Mouse (Mus musculus) left cerebral cortex, adult 2 months (tissue): ENCODE measurements around the gene Wdr76. TPM values are rescaled to one million over a fixed set of nuclear protein-coding genes. Genes with fewer than 3 reads are reported as not detected.
A peak's percentile ranks its signal among the peaks of the same experiment; 100 is the strongest.
"Not testable (repeated sequence)": the region's sequence is repeated elsewhere in the genome, so short reads cannot be mapped to it uniquely, and the experiment has no call there.

Experiments
- DNase-seq, 2 experiments: peaks; one replicate each; pipeline ENCODE4 v3.0.0; 2021 to 2022; ENCODE audit warnings: low spot score in 2 of 2, mixed read lengths in 1 of 2; ENCODE audit errors: extremely low spot score in 1 of 2
- H3K27ac ChIP-seq: fragments of 200-600 bp; 2 replicates; pipeline ENCODE4 v1.8.1; 2022
- H3K4me3 ChIP-seq: fragments of 200-600 bp; 2 replicates; pipeline ENCODE4 v1.8.1; 2022
- CTCF ChIP-seq: fragments of 200-600 bp; IDR thresholded peaks from 2 replicates; pipeline ENCODE4 v1.8.1; 2022; ENCODE audit warnings: antibody characterized with exemption, mild to moderate bottlenecking, moderate library complexity
- intact Hi-C: fragments of 180-260 bp; cut with DNase I; formaldehyde crosslinking; loops from one replicate; pipeline ENCODE4 v1.15.1; 2025
- total RNA-seq, 2 experiments: library from RNA; stranded (reverse); gene quantifications; 2 replicates each; pipeline ENCODE4 v1.2.3; 2021

Wdr76 gene
- total RNA-seq, 2 experiments from 2014 or later, result 4.5 to 5.5 TPM

- intact Hi-C loops, result no loop called here
- no peak for DNase-seq
- Histone ChIP-seq H3K4me3 (peak overlapping the region; percentile 91), H3K27ac (no peak overlapping the region)
- no peak for TF ChIP-seq CTCF
Measured at GRCm38 (mm10) chr2:121507173-121507950, 839 bp downstream of the Wdr76 start.

- DNase-seq, result no peak
- no peak for TF ChIP-seq CTCF
- Histone ChIP-seq H3K27ac (no peak overlapping the region), H3K4me3 (no peak overlapping the region)
- intact Hi-C loops, result no loop called here
Measured at GRCm38 (mm10) chr2:121507951-121508330, 1.4 kb downstream of the Wdr76 start.

- Histone ChIP-seq H3K27ac (0 out of 2 replicates have a peak overlapping the region, but pooled peaks have one; percentile 5), H3K4me3 (peak overlapping the region; percentile 50)
- no peak for TF ChIP-seq CTCF
- peak; percentile 61 to 63 for DNase-seq
- intact Hi-C loops, result no loop called here
Measured at GRCm38 (mm10) chr2:121509584-121509983, 3.1 kb downstream of the Wdr76 start.

- DNase-seq, result no peak
- intact Hi-C loops, result no loop called here
- no peak for TF ChIP-seq CTCF
- no peak overlapping the region for H3K27ac ChIP-seq
- no peak overlapping the region for H3K4me3 ChIP-seq
Measured at GRCm38 (mm10) chr2:121511401-121511800, 4.9 kb downstream of the Wdr76 start.

DNA sequence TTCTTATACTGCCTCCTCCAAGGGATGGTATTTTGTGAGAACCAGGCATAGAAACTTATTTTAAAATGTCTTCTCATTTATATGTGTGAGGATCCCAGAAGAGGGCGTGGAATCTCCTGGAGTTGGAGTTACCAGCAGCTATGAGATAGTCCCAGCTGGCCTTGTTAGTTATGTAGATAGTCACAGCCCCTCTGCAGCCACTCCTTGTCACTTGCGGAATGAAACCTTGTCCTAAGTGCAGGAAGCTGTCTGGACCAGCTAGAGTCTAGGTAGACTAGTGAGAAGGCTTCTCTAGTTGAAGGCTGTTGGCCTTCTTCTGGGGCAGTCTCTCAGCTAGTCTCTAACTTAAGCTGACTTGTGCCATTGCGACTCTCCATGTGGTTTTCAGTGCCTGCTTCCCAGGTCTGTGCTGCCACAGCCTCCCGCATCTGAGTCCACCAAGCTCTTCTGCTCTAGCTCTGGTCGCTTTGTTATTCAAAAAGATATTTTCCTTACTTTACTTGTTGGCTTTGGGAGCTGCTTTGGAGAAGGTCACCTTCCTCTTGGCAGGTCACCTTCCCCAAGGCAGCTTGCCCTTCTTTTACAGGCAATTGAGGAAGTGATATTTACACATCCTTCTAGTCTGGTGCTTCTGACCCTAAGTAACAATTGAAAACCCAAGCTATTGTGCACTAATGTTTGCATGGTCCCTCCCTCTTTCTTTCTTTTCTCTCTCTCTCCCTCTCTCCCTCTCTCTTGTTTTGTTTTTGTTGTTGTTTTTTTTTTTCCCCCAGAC, 6.7 kb downstream of the Wdr76 start:
- DNase-seq, H3K4me3 ChIP-seq, H3K27ac ChIP-seq, intact Hi-C loops: not testable (repeated sequence)

DNA sequence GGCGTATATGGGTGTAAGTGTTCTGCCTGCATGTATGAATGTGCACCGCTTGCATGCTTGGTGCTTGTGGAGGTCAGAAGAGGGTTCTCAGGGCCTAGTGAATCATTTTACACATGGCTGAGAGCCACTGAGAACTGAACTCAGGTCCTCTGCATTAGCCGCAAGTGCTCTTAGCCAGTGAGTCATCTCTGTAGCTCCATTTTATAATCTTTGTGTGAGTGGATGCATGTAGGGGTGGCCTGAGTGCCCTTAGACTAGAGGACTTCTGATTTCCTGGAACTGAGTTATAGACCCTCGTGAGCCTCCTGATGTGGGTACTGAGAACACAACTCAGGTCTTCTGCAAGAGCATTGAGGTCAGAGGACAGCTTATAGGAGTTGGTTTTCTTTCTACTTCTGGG, 7.7 kb downstream of the Wdr76 start:
- Histone ChIP-seq H3K4me3 (no peak overlapping the region), H3K27ac (no peak overlapping the region)
- DNase-seq, result no peak
- TF ChIP-seq CTCF, result no peak
- intact Hi-C loops, result no loop called here

DNA sequence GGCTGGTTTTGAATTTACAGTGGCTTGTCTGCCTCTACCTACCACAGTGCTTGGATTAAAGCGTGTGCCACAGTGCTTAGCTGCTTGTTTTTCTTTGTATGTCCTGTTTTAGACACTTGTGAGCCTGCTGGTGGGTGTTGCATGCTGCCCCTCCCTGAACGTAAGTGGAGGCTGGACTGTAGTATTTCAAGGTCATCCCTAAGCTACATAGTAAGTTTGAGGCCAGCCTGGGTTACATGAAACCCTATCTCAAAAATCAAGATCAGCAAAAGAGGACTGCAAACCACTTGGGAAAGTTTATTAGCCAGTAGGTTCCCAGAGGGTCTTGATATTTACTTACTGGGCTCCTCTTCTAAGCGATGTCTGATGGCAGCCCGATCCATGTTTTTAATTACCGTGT, 11.6 kb downstream of the Wdr76 start:
- H3K4me3 ChIP-seq, result no peak overlapping the region
- H3K27ac ChIP-seq, result no peak overlapping the region
- DNase-seq, result no peak
- TF ChIP-seq CTCF, result no peak
- intact Hi-C loops, result no loop called here

DNA sequence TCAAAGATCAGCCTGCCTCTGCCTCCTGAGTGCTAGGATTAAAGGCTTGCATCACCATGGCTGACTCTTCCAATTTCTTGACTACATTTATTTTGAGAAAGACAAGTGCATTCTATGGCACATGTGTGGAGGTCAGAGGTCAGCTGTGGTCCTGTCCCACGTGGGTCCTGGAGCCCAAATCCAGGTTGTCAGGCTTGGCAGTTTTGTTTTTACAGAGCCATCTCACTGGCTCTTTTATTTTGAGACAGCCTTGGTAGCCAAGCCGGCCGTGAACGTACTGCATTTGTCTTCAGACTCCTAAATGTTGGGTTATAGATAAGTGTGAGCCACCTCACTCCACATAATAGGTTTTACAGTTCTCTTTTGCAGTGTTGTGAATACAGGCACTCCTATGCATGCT, 12.2 kb downstream of the Wdr76 start:
- intact Hi-C loops, H3K4me3 ChIP-seq, H3K27ac ChIP-seq, DNase-seq: not testable (repeated sequence)

- peak overlapping the region; percentile 48; the same call in 1 of the 2 replicates for H3K27ac ChIP-seq
- intact Hi-C loops, result loop anchor here (10.0 kb wide), 1 partner anchor 93 kb away; no protein-coding TSS in a partner anchor
- H3K4me3 ChIP-seq, result no peak overlapping the region
- no peak for TF ChIP-seq CTCF
- DNase-seq, result peak in 1 of 2 experiments; percentile 26
Measured at GRCm38 (mm10) chr2:121522006-121522405, 15.5 kb downstream of the Wdr76 start.

DNA sequence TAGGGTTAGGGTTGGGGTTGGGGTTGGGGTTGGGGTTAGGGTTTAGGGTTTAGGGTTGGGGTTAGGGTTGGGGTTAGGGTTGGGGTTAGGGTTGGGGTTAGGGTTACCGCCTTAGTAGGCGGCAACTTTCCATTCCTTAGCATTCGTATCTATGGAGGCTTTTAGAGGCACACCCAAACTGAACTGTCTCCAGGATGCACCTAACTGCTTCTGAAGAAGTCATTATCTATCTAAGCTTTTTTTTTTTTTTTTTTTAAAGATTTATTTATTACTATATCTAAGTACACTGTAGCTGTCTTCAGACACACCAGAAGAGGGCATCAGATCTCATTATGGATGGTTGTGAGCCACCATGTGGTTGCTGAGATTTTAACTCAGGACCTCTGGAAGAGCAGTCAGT, 16.3 kb downstream of the Wdr76 start:
- H3K4me3 ChIP-seq, result not testable (repeated sequence)
- intact Hi-C loops, result loop anchor here (10.0 kb wide), 1 partner anchor 92 kb away; no protein-coding TSS in a partner anchor

DNA sequence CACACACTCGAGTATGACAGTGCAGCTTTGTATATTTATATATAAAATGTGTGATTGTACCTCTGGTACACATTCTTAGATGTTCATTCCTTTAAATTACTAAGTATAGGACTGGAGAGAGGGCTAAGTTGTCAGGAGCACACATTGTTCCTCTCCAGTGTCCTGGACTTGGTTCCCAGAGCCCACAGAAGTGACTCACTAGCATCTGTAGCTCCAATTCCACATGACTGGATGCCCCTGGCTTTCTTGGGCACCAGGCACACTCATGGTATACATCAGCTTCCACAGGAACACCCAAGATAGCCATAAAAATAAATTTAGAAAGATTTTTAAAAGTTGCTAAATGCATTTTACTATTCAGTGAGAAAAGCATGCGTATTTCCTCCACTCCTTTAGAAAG, 18.5 kb downstream of the Wdr76 start:
- intact Hi-C loops, result loop anchor here (10.0 kb wide), 1 partner anchor 90 kb away; no protein-coding TSS in a partner anchor
- TF ChIP-seq CTCF, result no peak
- no peak overlapping the region for H3K4me3 ChIP-seq
- no peak overlapping the region; the same call in 1 of the 2 replicates for H3K27ac ChIP-seq
- peak in 1 of 2 experiments; percentile 28 for DNase-seq

More for the DNA sequence above, 16.3 kb downstream of the Wdr76 start:
- H3K27ac ChIP-seq, DNase-seq: not testable (repeated sequence)

- Histone ChIP-seq H3K4me3 (no peak overlapping the region), H3K27ac (no peak overlapping the region)
- DNase-seq, result no peak
- peak; percentile 1 for TF ChIP-seq CTCF
- intact Hi-C loops, result no loop called here
Measured at GRCm38 (mm10) chr2:121544829-121545228, 38.3 kb downstream of the Wdr76 start.
